Mouse (Mus musculus) heart, postnatal 4 days (tissue): ENCODE measurements around the gene Rhcg. TPM values are rescaled to one million over a fixed set of nuclear protein-coding genes. Genes with fewer than 3 reads are reported as not detected.

Experiments used
- DNase-seq: peaks from one replicate; pipeline ENCODE4 v3.0.0; 2021
- total RNA-seq, 2 experiments: library from RNA; stranded (reverse); gene quantifications; 2 replicates each; pipeline ENCODE4 v1.2.3; 2021

Gene Rhcg
- total RNA-seq, 2 experiments from 2014 or later = not detected

- DNase-seq = no peak
Measured at GRCm38 (mm10) chr7:79600122-79600521, 17.3 kb downstream of the Rhcg start.

- DNase-seq = peak; percentile 78
Measured at GRCm38 (mm10) chr7:79594854-79595253, 22.6 kb downstream of the Rhcg start.

GRCm38 (mm10) chr7:79591812-79592731, 25.4 kb downstream of the Rhcg start:
- DNase-seq = no peak

- no peak for DNase-seq
Measured at GRCm38 (mm10) chr7:79590560-79591110, 26.8 kb downstream of the Rhcg start.

GRCm38 (mm10) chr7:79589763-79590559, 27.5 kb downstream of the Rhcg start:
- DNase-seq = no peak

- no peak for DNase-seq
Measured at GRCm38 (mm10) chr7:79588284-79588683, 29.2 kb downstream of the Rhcg start.

GRCm38 (mm10) chr7:79578851-79579241, 38.6 kb downstream of the Rhcg start:
- DNase-seq = peak; percentile 31

- DNase-seq = no peak
Measured at GRCm38 (mm10) chr7:79577931-79578850, 39.3 kb downstream of the Rhcg start.

- no peak for DNase-seq
Measured at GRCm38 (mm10) chr7:79577096-79577874, 40.2 kb downstream of the Rhcg start.

- DNase-seq = peak; percentile 61
Measured at GRCm38 (mm10) chr7:79576659-79577058, 40.8 kb downstream of the Rhcg start.

- DNase-seq = no peak
Measured at GRCm38 (mm10) chr7:79572191-79572818, 45.2 kb downstream of the Rhcg start.

GRCm38 (mm10) chr7:79568937-79569535, 48.4 kb downstream of the Rhcg start:
- DNase-seq = peak; percentile 16

- DNase-seq = no peak
Measured at GRCm38 (mm10) chr7:79568212-79568611, 49.2 kb downstream of the Rhcg start.

GRCm38 (mm10) chr7:79563675-79564074, 53.8 kb downstream of the Rhcg start:
- peak; percentile 33 for DNase-seq

- no peak for DNase-seq
Measured at GRCm38 (mm10) chr7:79562385-79562784, 55.1 kb downstream of the Rhcg start.

- DNase-seq = no peak
Measured at GRCm38 (mm10) chr7:79558698-79559097, 58.8 kb downstream of the Rhcg start.

GRCm38 (mm10) chr7:79557728-79558221, 59.7 kb downstream of the Rhcg start:
- no peak for DNase-seq

GRCm38 (mm10) chr7:79555368-79556034, 62.0 kb downstream of the Rhcg start:
- peak; percentile 57 for DNase-seq

GRCm38 (mm10) chr7:79552702-79553101, 64.8 kb downstream of the Rhcg start:
- DNase-seq = no peak
